Mouse (Mus musculus) ovary, adult 18-20 months (tissue): ENCODE measurements around the gene Mup4.
"Not testable (repeated sequence)": the region's sequence is repeated elsewhere in the genome, so short reads cannot be mapped to it uniquely, and the experiment has no call there.

Experiments used
- DNase-seq: peaks from one replicate; pipeline ENCODE4 v3.0.0; 2022; ENCODE audit warnings: low spot score, mixed read lengths

Mup4 gene

DNA sequence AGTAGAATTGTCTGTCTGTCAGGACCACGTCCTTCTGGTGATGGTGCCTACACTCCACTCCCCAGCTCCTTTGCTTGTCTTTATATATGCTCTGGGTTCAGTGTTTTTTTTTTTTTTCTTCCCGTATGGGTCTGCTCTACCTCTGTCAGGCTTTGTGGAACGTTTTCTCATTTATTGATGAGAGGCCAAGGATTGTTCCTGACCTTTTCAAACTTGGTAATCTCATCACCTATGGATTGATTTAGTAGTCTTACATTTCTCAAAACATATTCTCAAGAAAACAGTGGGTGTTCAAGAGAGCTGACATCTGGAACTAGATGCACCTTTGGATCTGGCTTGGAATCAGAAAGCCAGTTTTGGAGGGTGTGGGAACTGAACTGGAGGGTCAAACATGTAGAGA is at the start of gene Mup4:
TSS of gene Mup4 (minus strand) at position 101 of the 400 bp plus-strand sequence.
- no peak for DNase-seq

DNA sequence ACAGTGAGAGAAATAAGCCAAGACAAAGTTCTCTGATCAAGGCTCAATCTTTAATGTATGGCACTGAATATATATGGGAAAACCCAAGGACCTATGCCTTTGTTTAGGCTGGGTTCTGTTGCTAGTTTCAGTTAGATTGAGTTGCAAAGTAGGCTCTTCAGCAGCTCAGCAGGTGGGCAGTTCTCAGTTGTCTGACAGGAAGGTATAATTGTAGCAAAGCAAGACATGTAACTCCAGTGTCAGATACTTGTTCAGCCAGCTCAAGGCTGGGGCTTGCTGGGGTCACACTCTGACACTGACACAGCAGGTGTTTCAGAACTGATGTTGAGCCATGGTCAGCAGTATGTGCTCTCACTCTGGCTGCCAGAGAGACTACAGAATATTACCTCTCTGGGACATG is 37.4 kb upstream of the Mup4 start:
- DNase-seq: not testable (repeated sequence)

DNA sequence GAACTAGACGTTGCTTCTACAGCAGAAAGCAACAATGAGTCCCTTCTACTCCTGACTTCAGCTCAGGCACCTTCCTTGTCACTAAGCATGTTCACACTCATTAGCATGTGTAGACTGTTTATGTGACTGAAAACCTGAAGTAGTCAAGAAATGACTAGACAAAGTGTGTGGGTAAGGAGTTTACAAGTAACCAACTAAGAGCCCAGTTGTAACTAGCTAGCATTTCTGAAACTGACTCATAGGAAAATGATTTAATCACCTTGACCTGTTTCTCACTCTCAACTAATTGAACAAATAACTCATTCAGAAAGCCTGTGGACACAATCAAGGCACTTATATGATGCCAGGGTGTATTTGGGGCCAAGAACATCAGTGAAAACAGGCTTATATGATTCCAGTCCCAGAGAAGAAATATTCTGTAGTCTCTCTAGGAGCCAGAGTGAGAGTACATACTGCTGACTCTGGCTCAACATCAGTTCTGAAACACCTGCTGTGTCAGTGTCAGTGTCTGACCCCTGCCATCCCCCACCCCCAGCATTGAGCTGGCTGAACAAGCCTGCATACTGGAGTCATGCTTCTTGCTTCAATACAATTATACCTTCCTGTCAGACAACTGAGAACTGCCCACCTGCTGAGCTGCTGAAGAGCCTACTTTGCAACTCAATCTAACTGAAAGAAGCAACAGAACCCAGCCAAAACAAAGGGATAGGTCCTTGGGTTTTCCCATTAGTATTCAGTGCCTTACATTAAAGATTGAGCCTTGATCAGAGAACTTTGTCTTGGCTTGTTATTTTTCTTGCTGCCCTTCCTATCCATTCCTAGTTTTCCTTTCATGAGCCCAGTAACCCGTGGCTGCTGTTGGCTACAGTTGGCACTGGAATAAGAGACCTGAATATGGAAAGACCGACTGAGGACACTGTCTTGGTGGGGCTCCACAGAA is 3.2 kb upstream of the Mup4 start, which contains the start of gene Mup6:
TSS of gene Mup6 (plus strand) at position 890 of the 940 bp plus-strand sequence.
- DNase-seq: no peak

DNA sequence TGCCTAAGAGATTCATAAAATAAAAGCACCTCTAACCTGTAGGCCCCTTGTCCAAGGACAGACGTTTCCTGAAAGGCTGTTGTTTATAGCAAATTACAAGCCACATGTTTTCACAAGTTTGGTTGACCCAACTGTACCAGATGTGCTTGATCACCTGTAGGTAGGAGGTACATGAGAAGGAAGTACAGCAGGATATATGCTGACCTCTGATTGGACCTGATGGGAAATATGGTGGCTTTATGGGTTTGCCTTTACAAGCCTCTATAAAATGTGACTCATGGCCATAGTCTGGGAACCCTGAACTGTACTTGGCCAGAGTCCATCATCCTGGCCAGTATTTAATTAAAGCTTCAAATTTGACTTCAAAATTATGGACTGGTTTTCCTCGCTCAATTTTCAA is 23.0 kb downstream of the Mup4 start:
- DNase-seq: no peak

DNA sequence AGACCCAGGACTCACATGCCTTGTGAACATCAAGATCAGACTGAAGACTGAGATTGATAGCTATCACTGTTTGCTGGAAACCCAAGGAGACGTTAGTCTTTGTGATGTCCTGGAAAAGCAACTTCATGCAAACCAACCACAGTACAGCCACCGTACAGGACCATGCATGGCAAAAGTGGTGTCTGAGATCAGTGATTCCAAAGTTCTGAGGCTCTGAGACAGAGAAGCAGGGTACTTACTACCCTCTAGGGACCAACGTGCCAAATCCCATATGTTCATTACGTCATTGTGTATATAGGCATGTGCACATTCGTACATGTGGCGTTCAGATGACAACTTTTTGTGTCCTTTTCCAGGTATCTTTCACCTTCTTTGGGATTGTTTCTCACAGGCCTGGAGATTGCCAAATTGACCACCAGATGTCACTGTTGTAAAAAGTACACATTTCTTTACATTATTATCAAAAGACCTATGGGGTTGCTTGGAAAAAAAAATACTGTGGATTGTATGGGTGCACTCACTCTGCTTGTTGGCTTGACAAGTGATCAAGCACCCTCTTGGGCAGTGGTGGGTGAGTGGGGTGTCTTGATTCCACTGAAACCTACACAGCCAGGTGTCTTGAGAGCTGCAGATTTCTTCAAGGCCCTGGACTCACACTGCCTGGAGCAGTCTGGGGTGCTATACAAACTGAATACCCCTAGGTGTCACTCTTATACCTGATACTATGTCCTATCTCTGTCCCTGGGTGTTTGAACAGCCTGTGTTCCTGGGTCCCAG is 27.8 kb downstream of the Mup4 start:
- no peak for DNase-seq

DNA sequence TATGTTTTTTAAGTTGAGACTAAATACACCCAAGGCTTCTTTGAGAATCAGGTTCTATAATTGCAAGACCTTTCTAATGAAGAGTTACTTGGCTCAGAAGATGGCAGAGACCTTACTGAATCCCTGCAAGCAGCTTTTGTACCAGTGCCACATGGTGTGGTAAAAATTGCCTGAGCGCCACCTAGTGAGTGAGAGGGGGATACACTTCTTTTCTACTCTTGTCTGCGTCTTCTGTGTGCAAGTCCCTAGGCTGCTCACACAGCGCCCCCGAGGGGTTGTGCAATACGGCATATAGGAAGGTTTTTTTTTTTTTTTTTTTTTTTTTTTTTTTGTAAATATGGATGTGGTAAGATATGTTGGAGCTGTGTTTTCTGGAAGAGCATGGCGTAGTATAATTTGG is 32.2 kb downstream of the Mup4 start:
- DNase-seq: peak; percentile 29

DNA sequence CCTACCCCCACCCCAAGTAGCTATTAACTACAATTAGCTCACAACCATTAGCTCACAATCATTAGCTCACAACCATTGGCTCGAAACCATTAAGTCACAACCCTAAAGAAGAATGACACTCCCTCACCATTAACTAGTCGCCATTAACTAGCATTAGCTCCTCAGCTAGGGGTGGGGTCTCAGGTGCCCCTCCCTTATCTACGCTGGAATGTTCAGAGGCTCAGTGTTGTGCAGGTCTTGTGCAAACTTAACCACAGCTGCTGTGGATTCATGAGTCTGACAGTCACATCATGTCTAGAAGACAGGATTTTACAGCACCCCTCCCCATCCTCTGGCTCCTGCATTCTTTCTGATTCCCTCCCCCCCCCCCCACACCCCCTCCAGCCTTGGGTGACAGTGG is 32.8 kb downstream of the Mup4 start:
- DNase-seq: no peak

DNA sequence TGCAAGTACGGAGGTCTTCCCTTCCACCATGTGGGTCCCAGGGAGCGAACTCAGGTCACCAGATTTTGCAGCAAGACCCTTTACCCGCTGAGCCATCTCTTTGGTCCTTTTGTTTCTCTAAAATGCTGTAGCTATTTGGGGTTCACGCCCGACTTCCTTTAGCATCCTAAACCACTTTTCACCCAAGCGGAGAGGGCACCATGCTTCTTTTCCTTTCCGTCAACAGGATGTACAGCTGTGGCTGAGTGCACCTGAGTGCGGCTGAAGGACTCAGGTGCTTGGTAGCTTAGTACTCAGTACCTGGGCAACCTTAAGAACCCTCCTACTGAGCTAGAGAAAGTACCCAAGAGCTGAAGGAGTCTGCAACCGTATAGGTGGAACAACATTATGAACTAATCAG is 35.4 kb downstream of the Mup4 start:
- no peak for DNase-seq

DNA sequence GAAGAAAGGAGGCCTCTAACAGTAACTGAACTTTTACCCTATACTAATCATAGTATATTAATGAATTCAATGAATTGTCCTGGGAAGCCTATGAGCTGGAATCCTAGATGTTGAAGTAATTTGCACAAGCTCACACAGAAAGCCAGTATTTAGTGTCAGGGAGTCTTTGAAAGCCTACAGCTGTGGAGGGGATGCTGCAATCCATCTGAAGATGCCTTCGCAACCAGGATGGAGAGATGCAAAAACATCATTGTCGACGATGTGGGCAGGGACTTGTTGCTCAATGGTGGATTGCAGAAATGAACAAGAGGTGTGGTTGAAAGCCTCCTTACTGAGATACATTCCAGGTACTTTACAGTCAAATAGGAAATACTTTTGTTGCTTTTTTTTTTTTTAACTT is 42.5 kb downstream of the Mup4 start:
- DNase-seq: no peak

DNA sequence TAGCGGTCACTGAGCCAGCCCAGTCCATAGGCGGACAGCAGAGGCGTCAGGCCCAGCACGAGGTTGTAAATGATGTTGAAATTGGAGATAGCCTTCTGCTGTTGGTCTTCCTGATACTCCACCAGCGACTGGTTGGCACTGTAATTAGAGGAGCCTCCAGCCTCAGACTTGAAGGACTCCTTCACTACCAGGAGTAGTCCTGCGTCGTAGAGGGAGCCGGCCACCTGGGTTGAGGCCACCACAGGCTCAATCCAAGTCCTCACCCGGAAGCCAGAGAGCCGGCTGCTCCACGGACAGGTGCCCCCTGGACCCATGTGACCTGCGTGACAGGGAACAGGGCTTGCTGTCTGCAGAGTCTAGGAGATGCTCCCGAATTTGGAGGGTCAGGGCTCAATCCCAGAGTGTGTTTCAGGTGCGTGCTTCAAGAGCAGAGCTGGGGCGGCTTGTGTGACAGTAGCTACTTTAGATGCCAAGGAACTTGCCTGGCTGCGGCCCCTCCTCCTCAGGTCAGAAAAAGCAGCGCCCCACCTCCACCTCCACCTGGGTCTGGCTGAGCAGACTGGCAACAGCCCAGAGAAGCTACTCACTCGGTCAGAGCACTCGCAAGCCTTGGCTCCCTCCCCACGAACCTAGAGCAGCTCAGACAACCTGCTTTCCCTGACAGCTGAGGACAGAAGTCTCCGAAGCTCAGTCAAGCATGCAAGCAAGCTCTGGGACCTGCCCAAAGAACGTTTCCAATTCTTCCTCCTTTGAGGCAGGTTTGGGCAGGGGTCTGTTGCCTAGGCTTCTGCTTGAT is 45.7 kb downstream of the Mup4 start, which contains the start of gene Slc46a2:
TSS of gene Slc46a2 (minus strand) at position 449 of the 796 bp plus-strand sequence.
- DNase-seq: no peak

DNA sequence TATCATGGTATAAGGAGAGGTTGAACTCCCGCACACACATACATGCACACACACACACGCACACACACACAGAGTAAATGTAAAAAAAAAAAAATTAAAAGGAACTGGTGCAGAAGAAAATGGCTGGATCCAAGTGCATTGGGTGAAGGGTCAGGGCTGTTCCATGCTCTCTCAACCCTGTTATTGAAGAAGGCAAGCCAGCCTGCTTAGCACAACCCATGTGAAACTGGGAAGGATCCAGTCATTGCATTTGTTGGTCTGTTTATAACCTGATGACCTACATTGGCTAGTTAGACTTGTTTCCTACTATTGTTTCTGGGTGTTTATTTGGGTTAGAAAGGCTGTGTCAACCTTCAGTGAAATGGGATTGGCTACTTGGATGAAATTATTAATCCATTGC is 51.7 kb downstream of the Mup4 start:
- no peak for DNase-seq

DNA sequence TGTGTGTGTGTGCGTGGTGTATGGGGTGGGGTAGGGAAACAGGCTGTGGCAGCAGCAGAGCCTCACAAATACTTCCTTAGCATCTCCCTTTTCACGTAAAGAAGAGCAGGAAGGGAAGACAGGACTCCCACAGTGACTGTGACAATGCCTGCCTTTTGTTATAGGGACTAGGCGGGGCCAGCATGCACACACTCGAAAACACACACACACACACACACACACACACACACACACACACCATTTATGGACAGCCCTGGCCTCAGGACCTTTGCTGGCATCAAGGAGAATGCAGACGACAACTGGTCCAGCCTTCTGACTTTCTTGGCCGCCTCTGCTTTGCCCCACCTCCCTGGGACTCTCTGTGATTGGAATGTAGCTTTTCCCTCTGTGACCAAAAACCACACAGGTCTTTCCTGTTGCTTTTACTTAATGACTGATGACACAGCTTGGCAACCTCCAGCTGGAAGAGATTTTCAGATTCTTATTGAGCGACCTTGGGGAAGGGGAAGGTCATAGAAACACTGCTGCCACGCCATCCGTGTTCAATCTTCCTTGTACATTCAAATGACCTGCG is 52.8 kb downstream of the Mup4 start:
- DNase-seq: no peak

DNA sequence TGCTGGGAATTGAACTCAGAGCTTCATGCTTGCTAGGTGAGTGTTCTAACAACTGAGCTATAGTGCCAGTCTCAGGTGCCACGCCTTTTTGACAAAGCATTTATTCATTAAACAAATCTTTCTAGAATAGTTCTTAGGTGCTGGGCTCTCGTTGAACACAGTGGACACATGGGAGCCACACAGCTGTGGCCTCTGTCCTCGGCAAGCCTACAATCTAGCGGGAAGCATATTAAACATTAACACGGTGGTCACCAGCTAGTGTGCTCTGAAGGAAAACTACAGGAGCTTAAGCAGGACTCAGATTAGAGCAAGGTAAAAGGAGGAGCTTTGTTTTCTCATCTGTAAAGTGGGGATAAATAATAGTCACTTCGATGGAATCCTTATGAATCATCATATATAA is 53.4 kb downstream of the Mup4 start:
- no peak for DNase-seq
